In genomic region chr6:121326486-121327069, GRCm38 (mm10) we compare ENCODE assay signal across 16 mouse cellular contexts. TPM values are rescaled to one million over a fixed set of nuclear protein-coding genes. Genes with fewer than 3 reads are reported as not detected.
A peak's percentile ranks its signal among the peaks of the same experiment; 100 is the strongest.
DNase-seq lines count a peak whose midpoint lies in the region; ATAC-seq and TF ChIP-seq lines count a peak whose summit lies in the region.
"Had no signal": no experiment of that assay in that cellular context is flagged by ENCODE, and none has a peak within 500 bp of the region (broad histone marks: within the 10 kb centered on the region; RNA-seq: fewer than 3 reads in every experiment).

No protein-coding gene starts in this region.

- 0 out of 2 replicates have a peak, but pooled peaks have one; percentile 20 for ATAC-seq in lung, embryonic 16.5 days (ENCODE audit: low read depth)
- ATAC-seq in CD4-positive, CD25-positive, alpha-beta regulatory T cell, adult 4 months, result no peak
- ATAC-seq: forebrain, embryonic 15.5 days; liver, embryonic 12.5 days; Patski had no signal

- H3K36me3 ChIP-seq in lung, embryonic 16.5 days (ENCODE audit: control insufficient read depth, insufficient read depth, low read length), result no peaks in the 10 kb centered on the region
- H3K36me3 ChIP-seq: forebrain, embryonic 15.5 days; midbrain, embryonic 12.5 days had no signal

- no peaks in the 10 kb centered on the region for H3K9me3 ChIP-seq in lung, embryonic 16.5 days (ENCODE audit: control insufficient read depth, low read length)
- H3K9me3 ChIP-seq: forebrain, embryonic 15.5 days; liver, embryonic 12.5 days; midbrain, embryonic 12.5 days had no signal

- 0 out of 2 replicates have a peak overlapping the region, but pooled peaks have one; percentile 25 for H3K27ac ChIP-seq in gastrocnemius, adult 2 months
- H3K27ac ChIP-seq in lung, embryonic 16.5 days (ENCODE audit: low read length), result no peak overlapping the region
- H3K27ac ChIP-seq: forebrain, embryonic 15.5 days; left cerebral cortex, adult 2 months; liver, embryonic 12.5 days; midbrain, embryonic 12.5 days had no signal

- peak overlapping the region; percentile 38 for H3K4me3 ChIP-seq in gastrocnemius, adult 2 months
- H3K4me3 ChIP-seq in lung, embryonic 16.5 days (ENCODE audit: low read length), result no peak overlapping the region
- H3K4me3 ChIP-seq: forebrain, embryonic 15.5 days; left cerebral cortex, adult 2 months; liver, embryonic 12.5 days; midbrain, embryonic 12.5 days had no signal

- WGBS in lung, embryonic 16.5 days, result 40% methylated on average over 10 of the region's 10 CpGs

- no peaks in the 10 kb centered on the region for H3K27me3 ChIP-seq in lung, embryonic 16.5 days (ENCODE audit: control insufficient read depth, insufficient read depth, low read depth, low read length)
- H3K27me3 ChIP-seq: forebrain, embryonic 15.5 days; liver, embryonic 12.5 days; midbrain, embryonic 12.5 days had no signal

- intact Hi-C loops in gastrocnemius, adult 2 months (cut with DNase I), result loop anchor here (5.0 kb wide), 1 partner anchor 54 kb away; no protein-coding TSS in a partner anchor
- intact Hi-C loops in gastrocnemius, postnatal 36 days (cut with DNase I), result no loop called here

- H3K4me1 ChIP-seq in lung, embryonic 16.5 days (replicated peaks; ENCODE audit: control insufficient read depth, insufficient read depth, low read length), result peaks cover 17% of the 10 kb centered on the region

- no peak overlapping the region for H3K4me2 ChIP-seq in lung, embryonic 16.5 days (ENCODE audit: low read depth, low read length)
- H3K4me2 ChIP-seq: forebrain, embryonic 15.5 days; liver, embryonic 12.5 days; midbrain, embryonic 12.5 days had no signal

- no peak overlapping the region; the same call in 1 of the 2 replicates for H3K9ac ChIP-seq in lung, embryonic 16.5 days (ENCODE audit: low read length)
- H3K9ac ChIP-seq: forebrain, embryonic 15.5 days; liver, embryonic 12.5 days; midbrain, embryonic 12.5 days had no signal

- DNase-seq in gastrocnemius, adult 2 months, result peak; percentile 74
- DNase-seq in gastrocnemius, postnatal 36 days, result no peak
- DNase-seq in lung, postnatal 14 days, result no peak
- peak; percentile 41 for DNase-seq in gastrocnemius, postnatal 10 days
- peak; percentile 29 for DNase-seq in heart, postnatal 4 days
- DNase-seq in spleen, postnatal 10 days (ENCODE audit: low spot score in 2 of 2), result no peak
- DNase-seq: cerebellum, adult 11 months; kidney, postnatal 25 days had no signal

- no peak for TF ChIP-seq CTCF in gastrocnemius, adult 2 months (IDR thresholded peaks at IDR 0.05)

RNA-seq across cellular contexts. Expression of gene Slc6a12, which starts 16.3 kb away (rescaled TPM):
- total RNA-seq in gastrocnemius, adult 2 months (2021), result under 1 TPM; 0.11 to 0.20 TPM
- under 1 TPM in 1 of 2 experiments, not detected in 1; 0.42 TPM for total RNA-seq in gastrocnemius, postnatal 36 days (2021)
- polyA plus RNA-seq in lung, embryonic 16.5 days (2015; fragmentation: Nextera tagmentation; extraction: Ambion mirVana), result not detected in 2 replicates
- total RNA-seq in gastrocnemius, postnatal 10 days (2021), result under 1 TPM; 0.40 to 0.59 TPM
- total RNA-seq in heart, postnatal 4 days (2021), result under 1 TPM; 0.27 to 0.29 TPM
- polyA plus RNA-seq in CD4-positive, CD25-positive, alpha-beta regulatory T cell, adult 4 months (2017; shearing (Covaris generic)), result not detected
- total RNA-seq: hematopoietic stem cell, adult 5-6 weeks had no signal

RNA-seq across cellular contexts. Expression of gene Slc6a13, which starts 26.6 kb away (rescaled TPM):
- under 1 TPM; 0.20 to 0.46 TPM for total RNA-seq in gastrocnemius, adult 2 months (2021)
- total RNA-seq in gastrocnemius, postnatal 36 days (2021), result under 1 TPM; 0.23 to 0.32 TPM
- 0.84 and 1.4 TPM in 2 replicates for polyA plus RNA-seq in lung, embryonic 16.5 days (2015; fragmentation: Nextera tagmentation; extraction: Ambion mirVana)
- total RNA-seq in gastrocnemius, postnatal 10 days (2021), result 1 to 10 TPM; 6.6 to 7.0 TPM
- 1 to 10 TPM; 3.7 to 4.7 TPM for total RNA-seq in heart, postnatal 4 days (2021)
- under 1 TPM in 1 of 2 experiments, not detected in 1; 0.27 TPM for polyA plus RNA-seq in CD4-positive, CD25-positive, alpha-beta regulatory T cell, adult 4 months (2017; shearing (Covaris generic))
- polyA plus RNA-seq: Patski had no signal

Comparison
In these comparisons a context has a peak if more than half of its experiments do, and no peak if none do; other contexts are left out.
1. DNase-seq: peak in gastrocnemius, adult 2 months (single experiment), gastrocnemius, postnatal 10 days (single experiment) and heart, postnatal 4 days (single experiment); none in gastrocnemius, postnatal 36 days (0 of 2), lung, postnatal 14 days (single experiment) and spleen, postnatal 10 days (0 of 2).